Mouse (Mus musculus) spleen, embryonic (tissue): ENCODE measurements at regions not wholly inside any gene's neighbourhood (a gene's known extent, or its start where the extent isn't known, plus 50 kb on each side); places are given as distances from the start of the nearest gene placed in this dataset.

Experiments used
- CTCF ChIA-PET: fragments of 350-600 bp; sonication (Branson Sonifier 250); formaldehyde crosslinking; loops from one replicate; lab custom pipeline; 2022; lab: Charles Lee

DNA sequence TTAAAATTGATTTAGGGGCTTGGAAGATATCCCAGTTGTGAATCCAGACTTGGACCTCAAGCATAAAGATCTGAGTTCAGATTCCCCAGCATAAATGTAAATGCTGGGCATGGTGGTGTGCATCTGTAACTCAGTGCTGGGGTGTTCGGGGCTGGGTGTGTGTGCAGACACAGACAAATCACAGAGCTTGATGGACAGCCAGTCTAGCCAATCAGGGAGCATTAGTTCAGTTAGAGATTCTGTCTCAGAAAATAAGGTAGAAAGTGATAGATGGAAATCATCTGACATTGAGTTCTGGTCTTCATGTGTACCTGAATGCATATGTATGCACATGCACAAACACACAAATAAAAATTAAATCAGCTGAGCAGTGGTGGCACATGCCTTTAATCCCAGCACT lies 147.0 kb upstream of the Id2 start:
- CTCF ChIA-PET, result no interaction called here

DNA sequence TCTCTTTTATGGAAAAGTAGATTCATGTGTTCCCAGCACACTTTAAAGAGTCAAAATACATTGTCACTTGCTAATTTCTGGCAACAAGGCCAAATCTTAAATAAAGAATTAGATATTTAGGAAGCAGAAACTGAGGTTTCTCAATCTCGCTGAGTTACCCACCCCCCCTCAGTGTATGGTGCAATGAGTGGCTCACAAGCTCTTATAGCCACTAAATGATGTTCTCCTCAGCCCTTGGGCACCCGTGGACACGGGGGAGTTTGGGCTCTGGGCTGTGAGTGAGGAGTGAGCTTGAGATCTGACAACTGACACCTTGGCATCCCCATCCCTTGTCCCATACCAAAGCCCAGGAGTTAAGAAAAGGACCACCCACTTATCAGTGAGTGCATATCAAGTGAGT lies 145.4 kb upstream of the Id2 start:
- CTCF ChIA-PET, result no interaction called here

DNA sequence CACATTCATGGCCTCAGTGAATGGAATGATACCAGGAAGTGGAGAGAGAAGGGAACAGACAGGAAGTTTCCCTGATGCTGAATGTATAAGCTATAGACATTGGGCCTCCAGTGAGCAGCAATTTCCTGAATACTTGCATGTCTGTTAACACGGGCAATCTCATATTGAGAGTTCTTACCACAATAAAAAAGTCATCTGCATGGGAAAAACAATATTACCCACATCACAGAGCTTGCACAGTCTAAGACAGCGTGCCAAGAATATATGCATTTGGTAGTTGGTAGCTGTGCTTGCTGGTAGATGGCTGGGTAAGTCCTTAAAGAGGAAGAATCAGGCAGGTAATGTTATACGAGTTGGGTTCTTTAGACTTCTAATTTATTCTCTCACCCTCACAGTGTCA lies 144.7 kb upstream of the Id2 start:
- CTCF ChIA-PET, result no interaction called here

DNA sequence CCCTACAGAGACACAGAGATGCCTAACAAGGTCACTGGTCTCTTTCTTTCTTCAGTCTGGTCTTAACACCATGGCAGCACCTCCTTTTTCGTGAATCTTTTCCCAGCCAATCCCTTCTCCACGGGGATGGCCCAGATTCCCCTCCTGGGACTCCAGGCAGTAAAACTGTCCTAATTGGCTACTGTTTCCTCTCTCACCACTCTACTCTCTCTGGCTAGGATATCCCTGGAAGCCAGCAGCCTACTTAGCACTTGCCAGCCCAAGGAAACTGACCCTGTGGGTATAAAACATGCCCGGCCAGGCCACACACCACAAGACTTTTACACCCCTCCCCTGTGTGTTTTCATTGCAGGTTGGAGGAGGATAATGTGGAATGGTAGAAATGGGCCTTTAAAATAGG lies 143.9 kb upstream of the Id2 start:
- CTCF ChIA-PET, result no interaction called here

DNA sequence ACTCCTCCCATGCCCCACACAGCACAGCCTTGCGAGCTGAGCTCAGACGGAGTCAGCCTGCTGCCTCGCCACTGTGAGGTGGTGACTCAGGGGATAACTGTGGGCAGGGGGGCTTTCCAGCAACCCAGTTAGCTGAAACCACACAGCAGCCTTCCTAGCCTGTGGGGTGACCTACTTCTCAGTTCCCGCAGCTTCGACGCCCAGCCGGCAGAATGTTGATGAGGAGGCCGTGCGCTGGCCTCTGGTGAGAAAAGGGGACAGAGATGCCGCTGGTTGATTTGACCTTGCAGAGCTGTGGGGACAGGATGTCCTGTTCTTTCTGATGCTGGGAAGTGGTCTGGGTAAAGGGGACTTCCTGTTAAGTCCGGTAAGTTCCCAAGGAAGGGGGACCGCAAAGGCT lies 143.2 kb upstream of the Id2 start:
- CTCF ChIA-PET, result no interaction called here

DNA sequence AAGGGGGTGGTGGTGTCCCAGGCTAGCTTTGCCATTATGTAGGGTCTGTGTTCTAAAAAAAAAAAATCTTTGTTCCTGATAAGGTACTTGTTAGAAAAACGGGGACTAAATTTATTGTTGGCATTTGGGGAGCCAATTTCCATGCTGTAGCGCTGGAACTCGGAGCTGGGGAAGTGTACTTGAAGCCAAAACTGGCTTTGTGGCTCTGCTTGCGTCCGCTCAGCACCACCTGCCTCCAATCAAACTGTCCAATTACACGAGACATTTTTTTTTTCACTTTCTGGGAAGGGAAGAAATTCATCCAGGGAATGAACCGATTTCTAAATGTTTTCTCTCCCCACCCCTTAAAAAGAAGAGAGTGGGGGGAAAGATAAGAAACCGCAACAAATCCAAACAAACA lies 138.1 kb upstream of the Id2 start:
- CTCF ChIA-PET, result interaction anchor here (0.7 kb wide), 1 partner anchor 60 kb away, joined by 3 read pairs; no protein-coding TSS in a partner anchor

DNA sequence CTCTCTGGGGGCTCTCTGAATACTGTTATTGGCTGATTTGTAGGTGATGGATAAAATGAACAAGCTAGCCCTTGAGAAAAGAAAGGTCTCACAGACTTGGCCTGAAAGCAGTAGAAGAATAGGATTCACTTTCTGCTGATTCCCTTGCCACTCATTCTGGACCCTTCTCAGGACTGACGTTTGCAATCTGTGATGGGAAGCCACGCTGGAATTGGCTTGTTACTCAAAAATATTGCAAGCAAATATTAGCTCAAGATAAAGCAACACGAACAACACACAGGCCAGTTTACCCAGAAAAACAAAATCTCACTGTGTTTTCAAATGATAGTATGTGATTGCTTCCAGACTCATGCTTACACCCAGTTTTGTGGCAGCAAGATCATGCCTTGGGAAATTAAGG lies 137.7 kb upstream of the Id2 start:
- CTCF ChIA-PET, result interaction anchor here (0.7 kb wide), 1 partner anchor 60 kb away, joined by 3 read pairs; no protein-coding TSS in a partner anchor

DNA sequence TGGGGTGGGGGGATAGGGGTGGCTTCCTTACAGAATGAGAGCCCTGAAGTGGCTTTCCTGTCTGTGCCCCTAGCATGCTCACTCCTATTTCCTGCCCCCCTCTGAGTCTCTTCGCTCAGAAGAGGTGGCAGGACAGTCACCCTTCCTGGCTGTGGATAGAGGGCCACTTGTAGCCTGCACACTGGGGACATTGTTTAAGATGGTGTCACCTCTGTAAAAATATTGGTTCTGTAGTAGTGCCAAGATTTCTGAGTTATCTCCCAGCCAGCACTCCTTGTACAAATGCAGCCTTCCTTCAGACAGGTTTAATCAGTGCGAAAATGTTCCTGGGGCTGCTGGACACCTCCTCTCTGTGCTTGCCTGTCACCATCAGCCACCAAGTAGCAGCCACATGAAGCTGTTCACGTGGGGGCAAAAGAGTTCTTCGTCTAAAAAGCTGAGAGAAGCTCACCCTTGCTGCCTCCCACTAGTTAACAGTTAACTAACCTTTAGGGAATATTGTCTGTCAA lies 136.1 kb upstream of the Id2 start:
- CTCF ChIA-PET, result no interaction called here

DNA sequence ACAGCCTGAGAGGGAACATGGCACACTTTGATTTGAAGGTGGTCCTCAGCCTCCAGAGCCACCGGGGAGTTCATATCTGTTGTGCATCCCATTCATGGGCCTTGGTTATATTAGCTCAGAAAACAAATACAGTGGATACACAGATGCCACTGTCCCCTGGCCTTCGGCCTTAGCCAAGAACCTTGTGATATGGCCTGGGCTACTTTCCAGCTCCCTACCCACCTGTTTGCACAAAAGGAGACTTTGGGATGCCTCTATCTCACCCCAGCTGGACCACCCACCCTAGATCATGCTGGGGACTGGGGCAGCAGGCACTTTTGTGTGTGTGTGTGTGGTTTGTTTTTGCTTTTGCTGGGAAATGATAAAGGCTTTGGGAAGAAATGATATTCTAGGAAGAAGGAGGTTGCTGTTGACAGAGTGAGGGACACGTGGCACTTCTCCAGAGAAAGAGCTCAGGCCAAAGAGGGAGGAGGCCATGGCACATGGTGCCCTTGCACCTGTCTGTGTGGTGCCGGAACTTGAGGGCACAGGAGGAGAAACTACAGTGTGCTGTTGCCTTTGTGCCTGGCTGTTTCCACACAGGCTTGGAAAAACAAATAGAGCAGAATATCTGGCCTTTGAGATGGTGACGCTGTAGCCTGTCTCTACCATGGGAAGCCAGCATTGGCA lies 135.6 kb upstream of the Id2 start:
- CTCF ChIA-PET, result no interaction called here

DNA sequence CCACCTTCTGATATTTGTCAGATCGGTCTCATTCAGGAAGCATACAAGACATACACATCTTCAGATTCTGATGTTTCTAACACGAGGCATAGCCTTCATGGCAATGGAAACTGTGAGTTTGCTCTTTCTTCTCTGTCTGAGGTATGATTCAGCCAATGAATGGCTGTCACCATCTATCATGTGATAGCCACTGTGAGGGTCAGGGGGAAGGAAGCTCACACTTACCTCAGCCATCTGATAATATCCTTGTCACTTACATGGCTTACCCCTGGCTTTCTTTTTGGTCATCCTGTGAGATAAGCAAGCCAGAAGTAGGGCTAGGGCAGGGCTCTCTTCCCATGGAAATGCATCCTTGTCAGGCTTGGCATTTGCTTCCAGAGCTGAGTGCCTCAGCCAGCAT lies 131.8 kb upstream of the Id2 start:
- CTCF ChIA-PET, result no interaction called here

DNA sequence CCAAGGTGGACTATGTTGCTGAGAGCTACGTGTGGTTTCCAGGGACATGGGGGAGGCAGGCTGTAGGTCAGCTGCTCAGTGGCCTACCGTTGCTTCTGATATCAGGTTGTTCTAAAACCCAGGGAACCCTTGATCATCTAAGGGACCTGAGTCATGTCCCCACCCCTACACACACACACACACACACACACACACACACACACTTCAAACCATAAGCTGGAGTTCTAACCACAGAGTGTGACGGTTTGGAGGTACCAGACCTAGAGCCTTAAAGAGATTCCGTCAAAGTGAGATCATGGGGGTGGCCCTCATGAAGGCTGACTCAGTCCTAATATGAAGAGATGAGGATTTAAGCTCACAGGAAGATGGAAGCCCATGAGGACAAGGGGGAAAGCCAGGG lies 130.8 kb upstream of the Id2 start:
- CTCF ChIA-PET, result no interaction called here

DNA sequence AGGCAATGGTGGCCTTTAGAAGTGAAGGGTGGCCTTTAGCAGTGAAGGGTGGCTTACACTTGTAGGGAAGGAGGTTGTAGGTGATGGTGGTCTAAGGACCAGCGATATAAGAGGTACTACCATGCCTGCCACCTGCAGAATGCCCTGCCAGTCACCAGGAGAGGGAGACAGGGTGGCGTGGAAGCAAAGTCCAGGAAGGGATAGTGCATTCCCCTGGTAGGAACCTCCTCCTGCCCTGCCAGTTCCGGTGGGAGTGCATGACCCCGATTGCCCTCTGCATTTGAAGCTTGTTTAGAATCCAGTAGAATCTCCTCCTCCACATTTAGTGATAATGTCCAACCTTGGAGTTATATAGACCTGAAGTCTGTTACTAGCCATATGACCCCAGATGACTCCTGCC lies 127.7 kb upstream of the Id2 start:
- CTCF ChIA-PET, result no interaction called here

DNA sequence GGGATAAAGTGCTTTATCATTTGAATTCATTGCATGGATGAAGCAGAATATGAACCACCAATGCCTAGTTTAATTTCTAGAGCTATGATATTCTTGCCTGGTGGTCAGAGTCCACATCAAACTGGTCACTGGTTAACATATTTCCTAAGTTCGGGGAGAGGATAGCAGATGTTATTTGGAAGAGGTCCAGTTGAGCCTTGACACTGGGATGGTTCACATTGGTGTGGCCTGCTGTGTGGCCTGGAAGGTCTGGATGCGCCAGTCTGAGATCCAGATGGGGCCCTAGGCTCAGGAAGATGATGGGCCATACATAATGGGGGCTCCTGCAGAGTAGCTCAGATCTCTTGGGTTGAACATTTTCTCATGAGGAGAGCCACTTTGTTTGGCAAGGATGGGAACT lies 127.3 kb upstream of the Id2 start:
- CTCF ChIA-PET, result no interaction called here

DNA sequence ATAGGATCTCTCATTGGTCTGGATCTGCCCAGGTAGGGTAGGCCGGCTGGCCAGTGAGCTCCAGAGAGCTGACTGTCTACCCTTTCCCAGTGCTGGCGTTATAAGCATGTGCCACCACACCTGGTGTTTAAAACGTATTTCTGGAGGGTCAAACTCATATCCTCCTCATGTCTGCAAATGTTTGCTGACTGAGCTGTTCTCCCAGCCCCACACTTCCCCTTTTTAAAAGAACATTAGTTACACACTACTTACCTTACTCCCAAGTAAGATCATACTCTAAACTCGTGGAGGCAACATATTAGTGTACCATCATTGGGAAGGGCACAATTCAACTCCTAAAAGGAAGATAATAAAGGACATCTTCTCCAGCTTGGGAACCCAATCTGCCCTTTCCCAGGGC lies 126.6 kb upstream of the Id2 start:
- CTCF ChIA-PET, result no interaction called here

DNA sequence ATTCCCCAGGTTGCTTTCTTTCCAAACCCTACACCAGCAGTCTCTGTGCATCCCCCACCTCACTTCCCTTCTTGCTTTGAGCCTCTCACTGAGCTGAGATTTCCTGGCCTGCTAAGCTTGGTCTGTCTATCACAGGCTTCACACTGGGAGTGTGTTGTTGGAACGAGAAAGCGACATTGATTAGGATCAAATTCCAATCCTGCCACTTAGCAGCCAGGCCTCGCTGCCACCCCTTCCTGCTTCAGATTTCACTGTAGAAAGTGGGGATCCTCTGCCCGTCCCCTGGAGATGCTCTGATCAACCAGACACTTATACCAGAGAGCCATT lies 123.8 kb upstream of the Id2 start:
- CTCF ChIA-PET, result no interaction called here

DNA sequence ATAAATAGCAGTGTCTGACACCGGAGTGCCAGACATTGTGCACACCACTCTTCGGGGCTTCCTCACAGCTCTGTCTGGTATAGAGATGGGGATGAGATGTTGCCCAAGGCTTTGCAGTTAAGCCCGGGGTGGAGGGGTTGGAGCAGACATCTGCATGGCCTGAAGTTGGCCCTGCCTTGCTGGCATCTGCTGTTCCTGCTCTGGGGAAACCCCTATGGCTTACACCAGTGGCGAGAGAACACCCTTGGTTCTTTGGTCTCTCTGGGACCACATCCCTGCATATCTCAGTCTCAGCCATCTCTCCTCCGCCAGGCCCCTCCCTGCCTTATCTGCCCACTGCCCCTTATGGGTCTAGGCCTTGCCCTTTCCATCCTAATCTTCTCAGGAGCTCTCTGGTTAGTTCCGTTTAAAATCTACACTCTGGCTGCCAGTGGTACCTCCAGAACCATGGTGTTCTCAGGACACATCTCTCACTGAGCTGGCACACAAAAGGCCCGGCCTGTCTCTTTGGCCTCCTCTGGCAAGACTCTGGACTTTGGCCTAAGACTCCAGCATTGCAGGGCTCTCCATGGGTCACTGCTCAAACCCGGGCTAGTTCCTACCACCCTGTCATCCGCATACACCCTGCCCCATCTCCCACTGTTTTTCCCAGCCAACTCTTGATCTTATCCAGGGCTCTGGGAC lies 123.3 kb upstream of the Id2 start:
- CTCF ChIA-PET, result no interaction called here

DNA sequence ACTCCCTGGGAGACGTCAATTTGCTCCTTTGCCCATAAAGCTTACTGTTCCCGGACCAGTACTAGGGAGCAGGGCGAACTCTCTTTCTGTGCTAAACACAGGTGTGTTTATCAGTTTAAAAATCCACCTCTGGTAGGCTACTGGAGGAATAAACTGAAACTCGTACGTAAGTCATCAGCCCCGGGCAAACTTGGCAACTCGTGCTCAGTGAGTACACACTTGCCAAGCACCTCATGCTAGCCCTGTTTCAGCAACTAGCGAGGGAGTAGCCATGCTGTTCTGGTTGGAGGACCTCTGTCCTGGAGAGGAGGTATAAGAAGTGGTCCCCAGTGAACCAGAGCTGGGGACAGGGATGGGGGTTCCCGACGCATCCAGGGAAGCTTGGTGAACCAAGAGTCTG lies 122.6 kb upstream of the Id2 start:
- CTCF ChIA-PET, result no interaction called here

DNA sequence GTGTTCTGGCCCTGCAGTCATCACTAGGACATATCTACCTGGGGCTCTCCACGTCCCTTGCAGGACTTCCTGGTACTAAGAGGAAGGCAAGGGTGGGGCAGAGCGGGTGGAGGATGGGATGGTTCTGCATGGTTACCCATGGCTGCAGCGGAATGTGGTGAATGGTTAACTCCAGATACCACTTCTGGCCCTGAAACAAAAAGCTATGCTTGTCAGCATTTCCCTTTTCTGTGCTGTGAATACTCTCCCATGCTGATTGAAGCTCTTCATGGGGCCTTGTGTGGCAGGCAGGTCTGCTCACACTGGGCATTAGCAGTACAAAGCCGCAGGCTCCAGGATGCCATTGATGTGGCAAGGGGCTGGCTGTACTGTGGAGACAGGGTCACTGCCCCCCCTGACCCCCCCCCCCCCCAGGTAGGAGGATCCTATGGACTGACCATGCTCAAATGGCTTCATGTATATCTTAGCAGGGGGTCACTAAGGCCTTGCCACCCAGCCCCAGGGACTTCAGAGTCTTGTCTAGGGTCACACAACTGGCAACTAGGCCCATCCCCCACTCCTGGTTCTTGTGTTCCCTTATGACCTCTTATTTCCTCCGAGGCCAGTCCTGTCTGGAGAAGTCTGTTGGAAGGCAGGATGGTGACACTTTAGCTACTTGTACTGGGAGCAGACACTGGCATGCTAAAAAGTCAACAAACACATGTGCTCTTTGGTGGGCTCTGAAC lies 120.0 kb upstream of the Id2 start:
- CTCF ChIA-PET, result no interaction called here

DNA sequence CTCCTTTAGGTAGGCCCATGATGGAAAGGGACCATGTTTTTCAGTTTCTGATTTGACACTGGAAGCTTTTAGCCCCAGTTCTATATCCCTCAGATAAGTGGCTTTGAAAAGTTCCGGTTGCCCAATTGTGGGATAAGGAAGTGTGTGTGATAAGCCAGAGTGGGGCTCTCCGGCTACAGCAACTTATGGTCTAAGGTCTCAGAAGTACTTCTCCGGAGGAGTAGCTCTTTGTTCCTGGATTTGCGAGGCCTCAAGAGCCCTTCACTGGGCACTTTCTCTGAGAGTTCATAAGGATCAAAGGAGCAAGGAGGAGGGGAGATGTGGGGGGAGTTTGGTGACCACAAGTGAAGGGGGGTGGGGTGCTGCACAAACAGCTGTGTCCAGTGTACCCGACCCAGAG lies 118.3 kb upstream of the Id2 start:
- CTCF ChIA-PET, result no interaction called here

DNA sequence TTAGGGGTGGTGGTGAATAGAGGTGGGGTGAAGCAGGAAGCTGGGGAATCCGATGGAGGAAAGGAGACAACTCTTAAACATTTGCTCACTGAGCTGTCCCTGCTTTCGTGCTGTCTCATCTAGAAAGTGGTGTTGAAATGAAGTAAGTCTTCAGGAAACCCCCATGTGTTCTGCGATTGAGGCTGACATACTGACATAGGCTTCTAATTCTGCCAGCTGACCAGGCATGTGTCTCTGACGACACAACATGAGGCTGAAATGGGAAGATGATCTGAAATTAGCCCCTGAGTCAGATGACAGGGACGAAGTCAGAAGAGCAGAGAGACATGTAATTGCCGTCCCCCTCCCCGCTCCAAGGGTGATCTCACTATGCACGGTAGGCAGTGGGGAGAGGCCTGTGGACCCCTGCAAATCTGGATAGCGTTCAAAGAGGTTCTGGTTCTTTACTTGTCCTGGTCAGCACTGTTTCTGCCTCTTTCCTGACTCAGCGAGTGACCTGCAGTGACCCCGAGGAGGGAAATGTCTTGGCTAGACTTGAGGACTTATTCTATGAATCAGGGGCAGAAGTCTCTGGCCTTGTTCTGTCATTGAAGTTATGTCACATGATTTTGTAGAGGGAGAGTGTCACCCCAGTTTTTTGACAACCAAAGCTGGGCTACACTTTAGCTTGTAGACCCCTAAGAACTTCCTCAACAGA lies 117.0 kb upstream of the Id2 start:
- CTCF ChIA-PET, result no interaction called here

DNA sequence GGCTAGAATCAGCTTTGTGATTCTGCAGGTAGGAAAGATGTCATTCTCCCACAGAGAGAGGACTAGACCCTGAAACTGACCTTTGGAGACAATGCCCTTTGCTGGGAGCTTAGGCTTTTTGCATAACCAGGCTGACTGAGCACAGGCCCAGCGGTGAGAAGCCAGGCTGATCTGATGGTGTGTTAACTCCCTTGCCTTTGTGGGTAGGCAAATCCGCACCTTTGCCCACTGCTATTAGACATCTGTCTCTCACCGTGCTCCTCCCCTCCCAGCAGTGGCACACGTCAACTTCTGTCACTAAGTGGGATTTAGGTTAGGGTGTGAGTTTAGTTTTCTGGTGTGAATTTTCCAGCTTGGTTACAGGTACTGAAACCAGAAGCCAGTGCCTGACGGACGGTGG lies 114.4 kb upstream of the Id2 start:
- CTCF ChIA-PET, result no interaction called here

DNA sequence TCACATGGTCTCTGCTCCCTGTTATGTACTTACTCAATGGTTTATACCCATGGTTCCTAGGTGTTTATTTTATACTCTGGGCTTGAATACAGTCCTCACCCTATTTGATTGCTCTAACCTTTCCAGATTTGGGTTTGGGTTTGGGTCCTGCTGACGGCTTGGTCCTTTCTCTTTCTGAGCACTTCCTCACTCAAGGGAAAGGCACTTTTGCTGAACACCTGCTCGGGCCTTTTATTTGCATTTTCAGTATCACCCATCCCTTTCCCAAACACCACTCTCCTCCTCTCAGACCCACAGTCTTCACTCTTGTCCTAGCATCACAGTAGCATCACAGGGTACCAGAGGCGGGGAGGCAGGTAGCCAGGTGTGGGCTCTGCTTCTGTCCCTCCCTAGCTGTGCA lies 113.7 kb upstream of the Id2 start:
- CTCF ChIA-PET, result no interaction called here
